Mouse (Mus musculus) spleen, adult 2 months (tissue): ENCODE results near the gene Inpp4b.

Experiments
- CTCF ChIP-seq: fragments of 200-500 bp; IDR thresholded peaks from 2 replicates; pipeline ENCODE4 v1.5.1; 2011; ENCODE audit warnings: mild to moderate bottlenecking, inconsistent platforms; ENCODE audit not compliant: insufficient read depth, insufficient read length, insufficient replicate concordance; ENCODE audit errors: extremely low read depth
- POLR2A ChIP-seq: fragments of 200-500 bp; IDR thresholded peaks from 2 replicates; pipeline ENCODE4 v1.6.1; 2011; ENCODE audit warnings: low read depth, low read length, inconsistent platforms

- no peak for TF ChIP-seq POLR2A
- no peak for TF ChIP-seq CTCF
These were observed 675.4 kb downstream of the Inpp4b start for GRCm38 (mm10) chr8:82017792-82018191.
